Mouse (Mus musculus): Measurements from ENCODE around the gene Hsd17b13.
A peak's percentile ranks its signal among the peaks of the same experiment; 100 is the strongest.
"Not testable (repeated sequence)": the region's sequence is repeated elsewhere in the genome, so short reads cannot be mapped to it uniquely, and the experiment has no call there.

Gene Hsd17b13

GRCm38 (mm10) chr5:103980705-103981560 lies 3.7 kb upstream of the Hsd17b13 start:
- DNase-seq (ENCODE audit: low read depth) = no peak

- no peak for DNase-seq (ENCODE audit: low read depth)
These were observed 829 bp upstream of the Hsd17b13 start for GRCm38 (mm10) chr5:103977907-103978570.

- no peak for DNase-seq (ENCODE audit: low read depth)
These were observed 1.5 kb downstream of the Hsd17b13 start for GRCm38 (mm10) chr5:103975736-103976135.

GRCm38 (mm10) chr5:103972801-103973200 lies 4.4 kb downstream of the Hsd17b13 start:
- no peak for DNase-seq (ENCODE audit: low read depth)

- DNase-seq (ENCODE audit: low read depth) = no peak
These were observed 4.8 kb downstream of the Hsd17b13 start for GRCm38 (mm10) chr5:103972379-103972778.

GRCm38 (mm10) chr5:103971051-103971450 lies 6.2 kb downstream of the Hsd17b13 start:
- DNase-seq (ENCODE audit: low read depth) = no peak

- DNase-seq (ENCODE audit: low read depth) = no peak
These were observed 14.2 kb downstream of the Hsd17b13 start for GRCm38 (mm10) chr5:103962935-103963429.

GRCm38 (mm10) chr5:103954638-103955037 lies 22.6 kb downstream of the Hsd17b13 start:
- DNase-seq (ENCODE audit: low read depth) = no peak

GRCm38 (mm10) chr5:103953135-103954083 lies 23.8 kb downstream of the Hsd17b13 start:
- DNase-seq (ENCODE audit: low read depth) = no peak

GRCm38 (mm10) chr5:103950138-103950537 lies 27.1 kb downstream of the Hsd17b13 start:
- not testable (repeated sequence) for DNase-seq (ENCODE audit: low read depth)

GRCm38 (mm10) chr5:103943183-103943582 lies 34.0 kb downstream of the Hsd17b13 start:
- DNase-seq (ENCODE audit: low read depth) = no peak

GRCm38 (mm10) chr5:103939856-103940255 lies 37.4 kb downstream of the Hsd17b13 start:
- no peak for DNase-seq (ENCODE audit: low read depth)

- DNase-seq (ENCODE audit: low read depth) = no peak
These were observed 37.9 kb downstream of the Hsd17b13 start for GRCm38 (mm10) chr5:103939350-103939652.

GRCm38 (mm10) chr5:103938547-103939349 lies 38.5 kb downstream of the Hsd17b13 start:
- no peak for DNase-seq (ENCODE audit: low read depth)

- peak; percentile 23 for DNase-seq (ENCODE audit: low read depth)
These were observed 40.2 kb downstream of the Hsd17b13 start for GRCm38 (mm10) chr5:103936906-103937589.

- DNase-seq (ENCODE audit: low read depth) = not testable (repeated sequence)
These were observed 45.3 kb downstream of the Hsd17b13 start for GRCm38 (mm10) chr5:103931924-103932323.

GRCm38 (mm10) chr5:103930511-103930910 lies 46.7 kb downstream of the Hsd17b13 start:
- no peak for DNase-seq (ENCODE audit: low read depth)

GRCm38 (mm10) chr5:103928196-103928550 lies 49.0 kb downstream of the Hsd17b13 start:
- DNase-seq (ENCODE audit: low read depth) = no peak

- peak; percentile 90 for DNase-seq (ENCODE audit: low read depth)
These were observed 49.6 kb downstream of the Hsd17b13 start for GRCm38 (mm10) chr5:103927429-103928195.

- peak; percentile 38 for DNase-seq (ENCODE audit: low read depth)
These were observed 50.8 kb downstream of the Hsd17b13 start for GRCm38 (mm10) chr5:103926398-103926797.

Data from c-Kit-positive CD71-negative TER-119-negative erythroid progenitor cells, embryonic 14.5 days (primary cell).